Mouse (Mus musculus) stomach, postnatal 0 days (tissue): ENCODE measurements around the gene Rabgap1l. TPM values are rescaled to one million over a fixed set of nuclear protein-coding genes. Genes with fewer than 3 reads are reported as not detected.
A peak's percentile ranks its signal among the peaks of the same experiment; 100 is the strongest.

Source experiments
- ATAC-seq: fragments of 200-750 bp; cut with Nextera tagmentation; 2 replicates; pipeline ENCODE4 v1.8.0; 2017; ENCODE audit not compliant: low FRiP score, low TSS enrichment
- DNase-seq: peaks from one replicate; pipeline ENCODE4 v3.0.0-alpha.2; 2016; ENCODE audit warnings: low spot score
- H3K27ac ChIP-seq: fragments of 300-500 bp; sonication (generic); replicated peaks from 2 replicates; pipeline ENCODE4 v1.5.1; 2014; ENCODE audit warnings: mild to moderate bottlenecking, control low read depth
- H3K27me3 ChIP-seq: fragments of 300-500 bp; sonication (generic); 2 replicates; pipeline ENCODE4 v1.6.1; 2014; ENCODE audit warnings: low read length; ENCODE audit not compliant: control insufficient read depth, insufficient read depth
- H3K36me3 ChIP-seq: fragments of 300-500 bp; sonication (generic); 2 replicates; pipeline ENCODE4 v1.6.1; 2014; ENCODE audit warnings: low read length, mixed read lengths; ENCODE audit not compliant: control insufficient read depth, insufficient read depth
- H3K4me1 ChIP-seq: fragments of 300-500 bp; sonication (generic); replicated peaks from 2 replicates; pipeline ENCODE4 v1.6.1; 2014; ENCODE audit warnings: antibody characterized with exemption; ENCODE audit not compliant: control insufficient read depth, insufficient read depth
- H3K4me2 ChIP-seq: fragments of 300-500 bp; sonication (generic); replicated peaks from 2 replicates; pipeline ENCODE4 v1.6.1; 2014; ENCODE audit warnings: low read depth, mild to moderate bottlenecking, control low read depth, moderate library complexity
- H3K4me3 ChIP-seq: fragments of 300-500 bp; sonication (generic); 2 replicates; pipeline ENCODE4 v1.5.1; 2014; ENCODE audit warnings: low read depth, low read length, control low read depth
- H3K9ac ChIP-seq: fragments of 300-500 bp; sonication (generic); 2 replicates; pipeline ENCODE4 v1.6.1; 2014; ENCODE audit warnings: mild to moderate bottlenecking, low read length, control low read depth, mixed read lengths
- H3K9me3 ChIP-seq: fragments of 300-500 bp; sonication (generic); 2 replicates; pipeline ENCODE4 v1.6.1; 2016; ENCODE audit warnings: low read length; ENCODE audit not compliant: control insufficient read depth
- CTCF ChIP-seq: IDR thresholded peaks from 2 replicates; pipeline ENCODE4 v1.5.1; 2016; ENCODE audit warnings: antibody characterized with exemption, low read depth, mild to moderate bottlenecking, moderate library complexity
- EP300 ChIP-seq: optimal IDR thresholded peaks from 2 replicates; pipeline ENCODE3; 2016; ENCODE audit warnings: antibody characterized with exemption
- WGBS: fragments of 180-500 bp; shearing (Covaris S2); extraction: QIAGEN DNeasy Blood & Tissue Kit; methylation state at CpG from one replicate; pipeline ENCODE4 v1.1.7; 2014; 5-methylcytosine and 5-hydroxymethylcytosine counted together
- polyA plus RNA-seq: library from polyadenylated mRNA; unstranded; fragments of >200 nt; fragmentation: Nextera tagmentation; extraction: Ambion mirVana; gene quantifications from 2 replicates; pipeline ENCODE4 v1.2.1, GENCODE M21; 2015

The Rabgap1l gene
- polyA plus RNA-seq, 1 experiment from 2014 or later, result 19.6 TPM

DNA sequence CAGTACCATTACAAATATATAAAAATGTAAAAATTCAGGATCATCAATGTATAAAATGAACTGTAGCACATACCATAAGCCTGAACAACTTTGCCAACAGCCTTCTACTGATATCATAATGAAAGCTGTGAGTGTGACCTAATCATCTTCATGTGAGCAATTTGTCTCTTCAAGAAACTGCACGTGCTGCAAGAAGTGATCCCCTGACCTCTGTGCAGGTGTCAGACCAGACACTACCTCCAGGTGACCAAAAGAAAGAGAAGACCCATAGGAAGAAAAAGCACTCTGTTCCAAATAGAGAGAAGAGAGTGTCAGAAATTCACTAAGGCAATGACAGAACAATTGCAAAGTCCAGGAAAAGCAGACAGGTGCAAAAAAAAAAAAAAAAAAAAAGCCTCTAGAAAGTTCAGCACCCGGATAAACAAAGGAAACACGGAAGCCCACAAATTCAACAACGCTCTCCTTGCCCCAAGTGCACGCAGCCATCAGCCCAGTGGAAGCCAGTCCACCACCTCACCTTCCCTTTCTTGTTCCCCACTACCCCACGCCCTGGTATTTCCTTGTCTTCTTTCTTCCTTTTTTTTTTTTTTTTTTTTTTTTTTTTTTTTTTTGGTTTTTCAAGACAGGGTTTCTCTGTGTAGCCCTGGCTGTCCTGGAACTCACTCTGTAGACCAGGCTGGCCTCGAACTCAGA, 47.6 kb downstream of the Rabgap1l start:
- no peak overlapping the region for H3K27ac ChIP-seq
- H3K27me3 ChIP-seq, result no peaks in the 10 kb centered on the region
- H3K4me1 ChIP-seq, result no peaks in the 10 kb centered on the region
- no peak for TF ChIP-seq CTCF
- no peak for TF ChIP-seq EP300
- no peak overlapping the region for H3K9ac ChIP-seq
- ATAC-seq (no peak), DNase-seq (no peak)
- no peak overlapping the region for H3K4me3 ChIP-seq
- H3K9me3 ChIP-seq, result no peaks in the 10 kb centered on the region
- WGBS, result 79% methylated on average over 7 of the region's 7 CpGs
- no peaks in the 10 kb centered on the region for H3K36me3 ChIP-seq
- H3K4me2 ChIP-seq, result no peak overlapping the region

DNA sequence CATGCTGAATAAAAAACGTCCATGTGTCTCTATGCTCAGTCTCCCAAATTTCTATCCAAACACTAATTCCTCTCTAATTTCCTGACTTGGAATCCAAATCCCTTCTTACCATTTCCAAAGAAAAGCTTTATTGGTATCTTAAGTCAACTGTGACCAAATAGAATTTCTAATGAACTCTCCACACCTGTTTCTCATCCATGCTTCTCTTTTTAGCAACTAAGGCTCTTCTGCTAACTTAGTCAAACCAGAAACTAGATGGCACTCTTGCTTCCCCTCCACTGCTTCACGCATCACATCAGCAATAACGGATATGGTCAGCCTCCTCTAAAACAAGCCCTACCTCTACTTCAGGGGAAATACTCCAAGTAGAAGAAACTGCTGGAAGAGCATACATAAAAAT, 49.0 kb downstream of the Rabgap1l start:
- no peak overlapping the region for H3K4me3 ChIP-seq
- H3K9me3 ChIP-seq, result no peaks in the 10 kb centered on the region
- no peak overlapping the region for H3K4me2 ChIP-seq
- ATAC-seq (no peak), DNase-seq (no peak)
- H3K9ac ChIP-seq, result no peak overlapping the region
- H3K27ac ChIP-seq, result no peak overlapping the region
- 45% methylated on average over 3 of the region's 3 CpGs for WGBS
- no peaks in the 10 kb centered on the region for H3K4me1 ChIP-seq
- no peaks in the 10 kb centered on the region for H3K27me3 ChIP-seq
- TF ChIP-seq EP300 (no peak), CTCF (peak; percentile 41)
- no peaks in the 10 kb centered on the region for H3K36me3 ChIP-seq

DNA sequence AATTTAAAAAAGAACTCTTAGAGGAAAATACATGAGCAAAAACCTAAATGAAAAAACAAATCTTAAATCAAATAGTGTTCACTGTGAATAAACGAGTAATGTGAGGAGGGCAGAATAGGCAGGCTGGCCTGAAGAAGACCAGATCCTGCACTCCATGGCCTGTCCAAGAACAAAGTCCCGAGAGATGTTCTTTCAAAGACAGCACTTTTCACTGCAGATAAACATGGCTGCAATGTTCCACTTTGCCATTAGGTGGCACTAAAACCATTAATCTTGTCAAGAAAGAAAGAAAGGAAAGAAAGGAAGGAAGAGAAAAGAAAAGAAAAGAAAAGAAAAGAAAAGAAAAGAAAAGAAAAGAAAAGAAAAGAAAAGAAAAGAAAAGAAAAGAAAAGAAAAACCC, 49.8 kb downstream of the Rabgap1l start:
- no peak overlapping the region for H3K4me3 ChIP-seq
- no peak overlapping the region for H3K9ac ChIP-seq
- H3K9me3 ChIP-seq, result no peaks in the 10 kb centered on the region
- H3K4me1 ChIP-seq, result no peaks in the 10 kb centered on the region
- no peak for TF ChIP-seq EP300
- peak; percentile 82 for TF ChIP-seq CTCF
- no peak overlapping the region for H3K4me2 ChIP-seq
- H3K36me3 ChIP-seq, result no peaks in the 10 kb centered on the region
- H3K27ac ChIP-seq, result no peak overlapping the region
- H3K27me3 ChIP-seq, result no peaks in the 10 kb centered on the region
- WGBS, result 7% methylated on average over 2 of the region's 2 CpGs
- ATAC-seq (no peak), DNase-seq (peak; percentile 38)

DNA sequence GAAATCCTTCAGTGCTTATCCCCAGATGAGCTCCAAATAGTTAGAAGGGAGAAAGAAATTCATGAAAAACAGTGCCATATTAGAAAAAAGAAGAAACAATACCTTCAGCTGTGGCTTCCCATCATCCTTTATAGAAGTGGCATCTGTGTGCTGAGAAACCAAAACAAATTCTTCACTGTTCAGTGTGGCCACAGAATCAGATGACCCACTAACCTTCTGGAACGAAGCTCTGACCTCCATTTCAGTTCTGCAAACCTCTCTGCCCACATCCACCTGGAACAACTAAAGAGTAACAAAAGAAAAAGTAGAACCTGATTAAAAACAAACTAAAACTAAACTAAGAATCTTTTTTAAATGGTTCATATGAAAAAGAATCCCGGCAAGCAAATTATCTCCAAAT, 52.4 kb downstream of the Rabgap1l start:
- no peak for ATAC-seq
- 47% methylated on average over 2 of the region's 2 CpGs for WGBS

DNA sequence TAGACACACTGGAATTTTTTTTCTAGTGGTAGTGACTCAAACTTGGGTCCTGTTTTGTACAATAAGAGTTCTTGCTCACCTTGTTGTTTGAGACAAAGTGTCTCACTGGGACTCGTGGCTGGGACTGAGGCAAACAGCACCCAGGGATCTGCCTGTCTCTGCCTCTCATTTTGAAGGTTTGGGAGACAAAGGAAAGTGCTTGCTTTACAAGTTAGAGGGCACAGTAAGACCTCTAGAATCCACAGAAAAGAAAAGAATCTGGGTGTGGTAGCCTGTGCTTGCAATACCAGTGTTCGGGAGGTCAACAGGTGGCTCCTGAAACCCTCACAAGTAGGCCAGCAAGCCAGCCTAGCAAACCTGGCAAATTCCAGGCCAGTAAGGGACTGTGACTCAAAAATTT, 58.3 kb downstream of the Rabgap1l start:
- Histone ChIP-seq H3K4me2 (no peak overlapping the region), H3K27me3 (no peaks in the 10 kb centered on the region), H3K4me1 (no peaks in the 10 kb centered on the region), H3K4me3 (no peak overlapping the region), H3K9me3 (no peaks in the 10 kb centered on the region), H3K9ac (no peak overlapping the region), H3K36me3 (no peaks in the 10 kb centered on the region), H3K27ac (no peak overlapping the region)
- no peak for ATAC-seq
- TF ChIP-seq CTCF (no peak), EP300 (no peak)
- WGBS, result 67% methylated on average over 2 of the region's 2 CpGs
- DNase-seq, result no peak

More for the DNA sequence above, 52.4 kb downstream of the Rabgap1l start:
- H3K4me2 ChIP-seq, result no peak overlapping the region
- no peak overlapping the region for H3K9ac ChIP-seq
- H3K27ac ChIP-seq, result no peak overlapping the region
- no peak overlapping the region for H3K4me3 ChIP-seq
- H3K4me1 ChIP-seq, result no peaks in the 10 kb centered on the region
- no peak for DNase-seq
- H3K36me3 ChIP-seq, result no peaks in the 10 kb centered on the region
- no peaks in the 10 kb centered on the region for H3K9me3 ChIP-seq
- TF ChIP-seq CTCF (no peak), EP300 (no peak)
- H3K27me3 ChIP-seq, result no peaks in the 10 kb centered on the region

DNA sequence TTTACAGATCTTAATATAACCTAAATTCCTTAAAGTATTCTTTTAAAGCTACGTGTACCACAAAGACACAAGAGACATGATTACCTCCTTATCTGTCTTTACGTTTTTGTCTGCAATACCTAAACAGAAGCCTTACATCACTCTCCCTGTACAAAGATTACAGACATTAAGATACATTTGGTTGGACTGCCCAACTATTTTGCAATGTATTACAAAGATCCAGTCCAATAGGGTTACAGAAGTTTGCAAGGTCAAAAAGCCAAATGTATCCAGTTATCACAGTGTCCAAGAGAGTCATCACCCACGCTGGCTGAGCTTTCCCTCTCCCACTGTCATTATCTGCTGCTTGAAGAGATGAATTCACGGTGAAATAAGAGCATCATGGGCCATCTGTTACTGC, 63.1 kb downstream of the Rabgap1l start:
- H3K27me3 ChIP-seq, result no peaks in the 10 kb centered on the region
- ATAC-seq, result no peak
- no peak overlapping the region for H3K4me3 ChIP-seq
- H3K4me2 ChIP-seq, result no peak overlapping the region
- no peaks in the 10 kb centered on the region for H3K9me3 ChIP-seq
- H3K4me1 ChIP-seq, result no peaks in the 10 kb centered on the region
- no peaks in the 10 kb centered on the region for H3K36me3 ChIP-seq
- no peak overlapping the region for H3K9ac ChIP-seq
- 73% methylated on average over 4 of the region's 4 CpGs for WGBS
- no peak overlapping the region for H3K27ac ChIP-seq
- no peak for TF ChIP-seq EP300
- TF ChIP-seq CTCF, result no peak
- no peak for DNase-seq
